10 mouse cellular contexts compared by ENCODE assay signal in genomic region chr4:65613135-65613534, GRCm38 (mm10).
"Had no signal": no experiment of that assay in that cellular context is flagged by ENCODE, and none has a peak within 500 bp of the region (broad histone marks: within the 10 kb centered on the region; RNA-seq: fewer than 3 reads in every experiment).

No protein-coding gene starts in this region.

- H3K9ac ChIP-seq: limb, embryonic 12.5 days; liver, embryonic 13.5 days; liver, postnatal 0 days; midbrain, embryonic 12.5 days; stomach, embryonic 15.5 days had no signal

- H3K4me2 ChIP-seq: limb, embryonic 12.5 days; liver, embryonic 13.5 days; midbrain, embryonic 12.5 days; stomach, embryonic 15.5 days had no signal

- H3K27ac ChIP-seq: limb, embryonic 12.5 days; liver, embryonic 13.5 days; midbrain, embryonic 12.5 days; stomach, embryonic 15.5 days had no signal

- H3K4me1 ChIP-seq: stomach, embryonic 15.5 days had no signal

- H3K4me3 ChIP-seq: limb, embryonic 12.5 days; liver, embryonic 13.5 days; midbrain, embryonic 12.5 days; stomach, embryonic 15.5 days had no signal

- DNase-seq: kidney, postnatal 14 days; liver; liver, embryonic 13.5 days; liver, postnatal 0 days; right cerebral cortex, postnatal 14 days; thymus, postnatal 4 days had no signal

- ATAC-seq: liver, postnatal 0 days; midbrain, embryonic 16.5 days had no signal

- H3K27me3 ChIP-seq: limb, embryonic 12.5 days; liver, embryonic 13.5 days; midbrain, embryonic 12.5 days; stomach, embryonic 15.5 days had no signal

- H3K9me3 ChIP-seq: limb, embryonic 12.5 days; liver, embryonic 13.5 days; midbrain, embryonic 12.5 days; stomach, embryonic 15.5 days had no signal
